Mouse (Mus musculus): ENCODE results near the gene Tmed11.

DNA sequence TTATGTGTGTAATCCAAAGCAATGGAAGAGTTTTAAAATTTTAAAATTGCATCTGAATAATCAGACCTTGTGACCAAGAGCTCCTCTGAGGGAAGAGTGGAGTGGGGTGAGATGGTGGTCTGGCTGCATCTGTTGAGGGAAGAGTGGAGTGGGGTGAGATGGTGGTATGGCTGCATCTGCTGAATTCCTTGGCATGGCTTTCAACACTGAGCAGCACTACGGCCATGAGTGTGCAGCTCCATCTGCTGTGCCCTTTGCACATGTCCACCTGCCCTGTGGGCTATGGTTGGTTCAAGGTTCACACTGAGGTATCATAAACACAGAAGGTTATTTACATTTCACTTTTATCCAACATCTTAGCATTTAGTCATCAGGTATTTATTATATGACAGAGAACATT lies 67.7 kb downstream of the Tmed11 start:
- TF ChIP-seq POLR2A (IDR thresholded peaks at IDR 0.05; ENCODE audit: borderline replicate concordance, control insufficient read depth, low read depth, low read length) (no peak), CTCF (IDR thresholded peaks at IDR 0.05; ENCODE audit: control insufficient read depth, insufficient read depth, low read length) (no peak)
